Mouse (Mus musculus): ENCODE measurements around the gene Ccnjl. TPM values are rescaled to one million over a fixed set of nuclear protein-coding genes. Genes with fewer than 3 reads are reported as not detected.

Gene Ccnjl
- polyA plus RNA-seq, 1 experiment = 0.14 TPM

GRCm38 (mm10) chr11:43483122-43483792 is 45.3 kb upstream of the Ccnjl start:
- Histone ChIP-seq H3ac (ENCODE audit: control insufficient read depth, insufficient read length) (no peak overlapping the region), H3K4me3 (no peak overlapping the region), H3K36me3 (ENCODE audit: control insufficient read depth, insufficient read depth) (no peaks in the 10 kb centered on the region), H3K79me2 (ENCODE audit: control insufficient read depth, insufficient read depth) (no peaks in the 10 kb centered on the region), H3K27me3 (ENCODE audit: control insufficient read depth, insufficient read depth, insufficient read length) (peaks cover 15% of the 10 kb centered on the region), H3K4me2 (ENCODE audit: low read depth) (no peak overlapping the region)
- no peak for TF ChIP-seq REST (IDR thresholded peaks at IDR 0.05; ENCODE audit: insufficient read depth, insufficient read length)

- TF ChIP-seq TCF12 (IDR thresholded peaks at IDR 0.05; ENCODE audit: insufficient read depth, poor library complexity, severe bottlenecking) (no peak), POLR2AphosphoS2 (IDR thresholded peaks at IDR 0.05; ENCODE audit: insufficient read length, low read depth) (no peak), USF1 (IDR thresholded peaks at IDR 0.05; ENCODE audit: low read depth) (no peak), SRF (IDR thresholded peaks at IDR 0.05; ENCODE audit: control insufficient read depth, insufficient read length, low read depth) (no peak), CEBPB (IDR thresholded peaks at IDR 0.05; ENCODE audit: insufficient read depth, poor library complexity, severe bottlenecking) (no peak), TCF3 (IDR thresholded peaks at IDR 0.05; ENCODE audit: insufficient read length, low read depth) (no peak), MYOD1 (IDR thresholded peaks at IDR 0.05; ENCODE audit: control insufficient read depth in 1 of 3, insufficient read length in 2 of 3, low read depth in 2 of 3) (no peak), E2F4 (IDR thresholded peaks at IDR 0.05; ENCODE audit: insufficient read depth) (no peak), MAX (IDR thresholded peaks at IDR 0.05; ENCODE audit: low read depth) (no peak), POLR2A (IDR thresholded peaks at IDR 0.05; ENCODE audit: insufficient read length, low read depth) (no peak), REST (IDR thresholded peaks at IDR 0.05; ENCODE audit: insufficient read depth, insufficient read length) (no peak), MYOG (IDR thresholded peaks at IDR 0.05; ENCODE audit: control insufficient read depth in 1 of 3, insufficient read depth in 1 of 3, insufficient read length in 2 of 3, low read depth in 2 of 3) (no peak)
- H3K27me3 ChIP-seq (ENCODE audit: control insufficient read depth, insufficient read depth, insufficient read length) = peaks cover 15% of the 10 kb centered on the region
- H3K36me3 ChIP-seq (ENCODE audit: control insufficient read depth, insufficient read depth) = no peaks in the 10 kb centered on the region
- H3K4me2 ChIP-seq (ENCODE audit: low read depth) = no peak overlapping the region
- no peak overlapping the region for H3K4me3 ChIP-seq
- no peaks in the 10 kb centered on the region for H3K79me2 ChIP-seq (ENCODE audit: control insufficient read depth, insufficient read depth)
- H3ac ChIP-seq (ENCODE audit: control insufficient read depth, insufficient read length) = no peak overlapping the region
Measured at GRCm38 (mm10) chr11:43484057-43484456, 44.5 kb upstream of the Ccnjl start.

DNA sequence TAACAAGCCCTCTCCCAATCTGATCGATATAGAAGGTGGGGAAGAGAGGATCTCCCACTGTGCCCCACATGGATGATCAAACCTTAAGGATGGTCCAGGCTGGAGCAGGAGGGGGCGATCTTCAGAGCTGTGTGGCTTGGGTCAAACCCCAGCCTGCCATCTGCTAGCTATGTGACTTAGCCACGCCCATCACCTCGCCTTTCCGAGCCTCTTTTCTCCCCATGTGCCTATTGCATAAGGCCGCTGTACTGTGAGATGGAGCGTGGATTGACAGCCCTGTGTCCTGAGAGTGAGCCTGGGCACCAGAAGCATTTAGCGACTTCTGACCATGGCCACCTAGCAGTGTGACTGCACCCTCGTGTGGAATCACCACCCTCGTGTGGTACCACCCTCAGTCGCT is 43.9 kb upstream of the Ccnjl start:
- H3ac ChIP-seq (ENCODE audit: control insufficient read depth, insufficient read length) = no peak overlapping the region
- H3K4me3 ChIP-seq = no peak overlapping the region

GRCm38 (mm10) chr11:43485855-43486254 is 42.7 kb upstream of the Ccnjl start:
- H3ac ChIP-seq (ENCODE audit: control insufficient read depth, insufficient read length) = no peak overlapping the region
- H3K27me3 ChIP-seq (ENCODE audit: control insufficient read depth, insufficient read depth, insufficient read length) = peaks cover 17% of the 10 kb centered on the region
- TF ChIP-seq REST (IDR thresholded peaks at IDR 0.05; ENCODE audit: insufficient read depth, insufficient read length) = no peak
- no peak for TF ChIP-seq SRF (IDR thresholded peaks at IDR 0.05; ENCODE audit: control insufficient read depth, insufficient read length, low read depth)
- no peak for TF ChIP-seq TCF3 (IDR thresholded peaks at IDR 0.05; ENCODE audit: insufficient read length, low read depth)
- no peak for TF ChIP-seq TCF12 (IDR thresholded peaks at IDR 0.05; ENCODE audit: insufficient read depth, poor library complexity, severe bottlenecking)
- no peak for TF ChIP-seq MYOD1 (IDR thresholded peaks at IDR 0.05; ENCODE audit: control insufficient read depth in 1 of 3, insufficient read length in 2 of 3, low read depth in 2 of 3)
- TF ChIP-seq USF1 (IDR thresholded peaks at IDR 0.05; ENCODE audit: low read depth) = no peak
- no peak for TF ChIP-seq POLR2A (IDR thresholded peaks at IDR 0.05; ENCODE audit: insufficient read length, low read depth)
- no peak for TF ChIP-seq MYOG (IDR thresholded peaks at IDR 0.05; ENCODE audit: control insufficient read depth in 1 of 3, insufficient read depth in 1 of 3, insufficient read length in 2 of 3, low read depth in 2 of 3)
- TF ChIP-seq POLR2AphosphoS2 (IDR thresholded peaks at IDR 0.05; ENCODE audit: insufficient read length, low read depth) = no peak
- TF ChIP-seq MAX (IDR thresholded peaks at IDR 0.05; ENCODE audit: low read depth) = no peak
- TF ChIP-seq E2F4 (IDR thresholded peaks at IDR 0.05; ENCODE audit: insufficient read depth) = no peak
- TF ChIP-seq CEBPB (IDR thresholded peaks at IDR 0.05; ENCODE audit: insufficient read depth, poor library complexity, severe bottlenecking) = no peak
- no peak overlapping the region for H3K4me3 ChIP-seq
- H3K36me3 ChIP-seq (ENCODE audit: control insufficient read depth, insufficient read depth) = no peaks in the 10 kb centered on the region
- H3K4me2 ChIP-seq (ENCODE audit: low read depth) = no peak overlapping the region
- H3K79me2 ChIP-seq (ENCODE audit: control insufficient read depth, insufficient read depth) = no peaks in the 10 kb centered on the region

More for the DNA sequence above, 43.9 kb upstream of the Ccnjl start:
- no peak for TF ChIP-seq MYOD1 (IDR thresholded peaks at IDR 0.05; ENCODE audit: control insufficient read depth in 1 of 3, insufficient read length in 2 of 3, low read depth in 2 of 3)
- TF ChIP-seq SRF (IDR thresholded peaks at IDR 0.05; ENCODE audit: control insufficient read depth, insufficient read length, low read depth) = no peak
- no peak for TF ChIP-seq REST (IDR thresholded peaks at IDR 0.05; ENCODE audit: insufficient read depth, insufficient read length)
- TF ChIP-seq MYOG (IDR thresholded peaks at IDR 0.05; ENCODE audit: control insufficient read depth in 1 of 3, insufficient read depth in 1 of 3, insufficient read length in 2 of 3, low read depth in 2 of 3) = no peak
- TF ChIP-seq TCF3 (IDR thresholded peaks at IDR 0.05; ENCODE audit: insufficient read length, low read depth) = no peak
- TF ChIP-seq USF1 (IDR thresholded peaks at IDR 0.05; ENCODE audit: low read depth) = no peak
- TF ChIP-seq TCF12 (IDR thresholded peaks at IDR 0.05; ENCODE audit: insufficient read depth, poor library complexity, severe bottlenecking) = no peak
- TF ChIP-seq CEBPB (IDR thresholded peaks at IDR 0.05; ENCODE audit: insufficient read depth, poor library complexity, severe bottlenecking) = no peak
- no peak for TF ChIP-seq POLR2A (IDR thresholded peaks at IDR 0.05; ENCODE audit: insufficient read length, low read depth)
- no peak for TF ChIP-seq POLR2AphosphoS2 (IDR thresholded peaks at IDR 0.05; ENCODE audit: insufficient read length, low read depth)
- Histone ChIP-seq H3K79me2 (ENCODE audit: control insufficient read depth, insufficient read depth) (no peaks in the 10 kb centered on the region), H3K36me3 (ENCODE audit: control insufficient read depth, insufficient read depth) (no peaks in the 10 kb centered on the region), H3K27me3 (ENCODE audit: control insufficient read depth, insufficient read depth, insufficient read length) (peaks cover 15% of the 10 kb centered on the region), H3K4me2 (ENCODE audit: low read depth) (peak overlapping the region; percentile 21)

- no peaks in the 10 kb centered on the region for H3K79me2 ChIP-seq (ENCODE audit: control insufficient read depth, insufficient read depth)
- H3K4me2 ChIP-seq (ENCODE audit: low read depth) = no peak overlapping the region
- peaks cover 6% of the 10 kb centered on the region for H3K27me3 ChIP-seq (ENCODE audit: control insufficient read depth, insufficient read depth, insufficient read length)
- no peaks in the 10 kb centered on the region for H3K36me3 ChIP-seq (ENCODE audit: control insufficient read depth, insufficient read depth)
- no peak overlapping the region for H3K4me3 ChIP-seq
- TF ChIP-seq TCF12 (IDR thresholded peaks at IDR 0.05; ENCODE audit: insufficient read depth, poor library complexity, severe bottlenecking) (no peak), MAX (IDR thresholded peaks at IDR 0.05; ENCODE audit: low read depth) (no peak), POLR2AphosphoS2 (IDR thresholded peaks at IDR 0.05; ENCODE audit: insufficient read length, low read depth) (no peak), POLR2A (IDR thresholded peaks at IDR 0.05; ENCODE audit: insufficient read length, low read depth) (no peak), SRF (IDR thresholded peaks at IDR 0.05; ENCODE audit: control insufficient read depth, insufficient read length, low read depth) (no peak), E2F4 (IDR thresholded peaks at IDR 0.05; ENCODE audit: insufficient read depth) (no peak), TCF3 (IDR thresholded peaks at IDR 0.05; ENCODE audit: insufficient read length, low read depth) (no peak), MYOG (IDR thresholded peaks at IDR 0.05; ENCODE audit: control insufficient read depth in 1 of 3, insufficient read depth in 1 of 3, insufficient read length in 2 of 3, low read depth in 2 of 3) (no peak), CEBPB (IDR thresholded peaks at IDR 0.05; ENCODE audit: insufficient read depth, poor library complexity, severe bottlenecking) (no peak), USF1 (IDR thresholded peaks at IDR 0.05; ENCODE audit: low read depth) (no peak), REST (IDR thresholded peaks at IDR 0.05; ENCODE audit: insufficient read depth, insufficient read length) (no peak), MYOD1 (IDR thresholded peaks at IDR 0.05; ENCODE audit: control insufficient read depth in 1 of 3, insufficient read length in 2 of 3, low read depth in 2 of 3) (no peak)
- H3ac ChIP-seq (ENCODE audit: control insufficient read depth, insufficient read length) = no peak overlapping the region
Measured at GRCm38 (mm10) chr11:43492663-43493062, 35.9 kb upstream of the Ccnjl start.

Data from myocyte (in vitro differentiated cells).